Comparison of ENCODE assay signal across 9 mouse cellular contexts in genomic region chr7:128392071-128392971, GRCm38 (mm10). TPM values are rescaled to one million over a fixed set of nuclear protein-coding genes. Genes with fewer than 3 reads are reported as not detected.
DNase-seq lines count a peak whose midpoint lies in the region; ATAC-seq and TF ChIP-seq lines count a peak whose summit lies in the region.
"Had no signal": no experiment of that assay in that cellular context is flagged by ENCODE, and none has a peak within 500 bp of the region (broad histone marks: within the 10 kb centered on the region; RNA-seq: fewer than 3 reads in every experiment).

No protein-coding gene starts in this region.

- H3K4me2 ChIP-seq in hindbrain, embryonic 13.5 days: no peak overlapping the region
- H3K4me2 ChIP-seq in hindbrain, postnatal 0 days (ENCODE audit: low read depth, low read length): no peak overlapping the region
- H3K4me2 ChIP-seq: hindbrain, embryonic 15.5 days had no signal

- H3K36me3 ChIP-seq in hindbrain, embryonic 13.5 days: no peaks in the 10 kb centered on the region
- no peaks in the 10 kb centered on the region for H3K36me3 ChIP-seq in hindbrain, postnatal 0 days (ENCODE audit: insufficient read depth, low read length)
- H3K36me3 ChIP-seq: hindbrain, embryonic 15.5 days had no signal

- no peak for TF ChIP-seq CTCF in hindbrain, postnatal 0 days (IDR thresholded peaks at IDR 0.05; ENCODE audit: low read depth)

- no peak for DNase-seq in hindbrain, postnatal 0 days (ENCODE audit: low spot score)
- peak; percentile 86 for DNase-seq in T-cell, adult 2 months (ENCODE audit: low spot score)
- peak; percentile 44 to 45 for DNase-seq in heart, postnatal 10 days
- peak; percentile 35 for DNase-seq in lung, postnatal 14 days
- peak; percentile 81 to 90 for DNase-seq in thymus, adult 18-20 months
- DNase-seq in cerebellum, adult 11 months: no peak
- DNase-seq in MN1 (ENCODE audit: low spot score): no peak

- 83% methylated on average over 18 of the region's 18 CpGs for WGBS in hindbrain, embryonic 13.5 days
- 87% methylated on average over 18 of the region's 18 CpGs for WGBS in hindbrain, postnatal 0 days

- H3K4me3 ChIP-seq in hindbrain, embryonic 13.5 days: no peak overlapping the region
- H3K4me3 ChIP-seq in hindbrain, postnatal 0 days (ENCODE audit: low read length): no peak overlapping the region
- H3K4me3 ChIP-seq: hindbrain, embryonic 15.5 days had no signal

- no peak for ATAC-seq in hindbrain, embryonic 13.5 days (ENCODE audit: low FRiP score)
- ATAC-seq in hindbrain, postnatal 0 days: no peak

- peaks cover 16% of the 10 kb centered on the region; the same call in 1 of the 2 replicates for H3K4me1 ChIP-seq in hindbrain, embryonic 13.5 days (replicated peaks)
- H3K4me1 ChIP-seq in hindbrain, postnatal 0 days (ENCODE audit: insufficient read depth, low read length): no peaks in the 10 kb centered on the region

- no peak overlapping the region for H3K27ac ChIP-seq in hindbrain, embryonic 13.5 days
- no peak overlapping the region for H3K27ac ChIP-seq in hindbrain, postnatal 0 days
- H3K27ac ChIP-seq: hindbrain, embryonic 15.5 days had no signal

- H3K9ac ChIP-seq in hindbrain, embryonic 13.5 days: peak overlapping the region; percentile 20; the same call in 1 of the 2 replicates
- no peak overlapping the region for H3K9ac ChIP-seq in hindbrain, postnatal 0 days (replicated peaks; ENCODE audit: low read length)
- H3K9ac ChIP-seq: hindbrain, embryonic 15.5 days had no signal

- H3K27me3 ChIP-seq in hindbrain, embryonic 13.5 days: 0 out of 2 replicates have a peak, but pooled peaks cover 2% of the 10 kb centered on the region
- H3K27me3 ChIP-seq in hindbrain, postnatal 0 days (ENCODE audit: insufficient read depth, low read length): no peaks in the 10 kb centered on the region
- H3K27me3 ChIP-seq: hindbrain, embryonic 15.5 days had no signal

- no peaks in the 10 kb centered on the region for H3K9me3 ChIP-seq in hindbrain, embryonic 13.5 days
- no peaks in the 10 kb centered on the region for H3K9me3 ChIP-seq in hindbrain, postnatal 0 days (ENCODE audit: low read length)
- H3K9me3 ChIP-seq: hindbrain, embryonic 15.5 days had no signal

- intact Hi-C loops in heart, postnatal 10 days (cut with DNase I): no loop called here

RNA-seq across cellular contexts. Expression of gene Rgs10, which starts 26.2 kb away (rescaled TPM):
- polyA plus RNA-seq in hindbrain, embryonic 13.5 days (2015; fragmentation: Nextera tagmentation; extraction: Ambion mirVana): 34.0 and 40.2 TPM in 2 replicates
- total RNA-seq in hindbrain, postnatal 0 days (2014; rRNA removed): 31.7 and 35.4 TPM in 2 replicates
- 101 and 107 TPM in 2 replicates for polyA plus RNA-seq in hindbrain, postnatal 0 days (2015; fragmentation: Nextera tagmentation; extraction: Ambion mirVana)
- total RNA-seq in heart, postnatal 10 days (2021): 10 to 100 TPM; 10.7 to 10.9 TPM

Comparison
In these comparisons a context has a peak if more than half of its experiments do, and no peak if none do; other contexts are left out.
1. DNase-seq: peak in T-cell, adult 2 months (single experiment), heart, postnatal 10 days (2 of 2), lung, postnatal 14 days (single experiment) and thymus, adult 18-20 months (2 of 2); none in hindbrain, postnatal 0 days (single experiment), cerebellum, adult 11 months (single experiment) and MN1 (single experiment).